Mouse (Mus musculus) kidney, adult 18-20 months (tissue): ENCODE results near the gene Sik1.

Experiments used
- DNase-seq: peaks from one replicate; pipeline ENCODE4 v3.0.0; 2021

The Sik1 gene

DNA sequence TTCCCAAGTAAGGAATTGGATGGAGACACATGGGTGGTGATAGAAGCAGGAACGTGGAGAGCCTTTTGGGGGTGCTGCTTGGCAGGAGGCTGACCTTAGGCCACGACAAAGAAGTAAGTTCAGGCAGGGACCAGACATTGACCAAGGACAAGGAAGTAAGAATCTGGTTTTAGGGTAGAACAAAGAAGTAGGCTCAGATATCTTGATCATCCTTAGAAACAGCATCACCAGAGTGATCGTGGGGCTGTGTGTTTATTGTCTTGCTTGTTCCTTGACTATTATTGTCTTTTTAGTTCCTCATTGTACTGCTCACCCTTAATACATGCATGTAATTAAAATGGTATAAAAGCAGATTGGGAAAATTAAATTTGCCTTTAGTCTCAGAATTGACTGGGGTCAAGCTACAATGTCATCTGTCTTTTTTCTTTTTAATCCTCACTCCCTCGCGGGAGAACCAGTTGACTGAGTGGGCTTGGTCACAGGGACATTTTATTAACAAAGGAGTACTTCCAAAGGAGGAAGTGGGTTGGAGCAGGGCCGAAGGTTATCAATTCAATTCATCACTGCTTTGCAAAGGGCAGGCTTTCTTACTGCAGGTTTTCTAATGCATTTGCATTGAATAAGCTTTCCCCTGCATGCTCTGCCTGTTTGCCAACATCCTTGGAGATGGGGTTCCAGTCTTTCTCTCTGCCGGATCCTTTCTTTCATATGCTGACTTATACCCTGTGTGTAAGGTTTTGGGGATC, 53.2 kb downstream of the Sik1 start:
- DNase-seq: no peak

DNA sequence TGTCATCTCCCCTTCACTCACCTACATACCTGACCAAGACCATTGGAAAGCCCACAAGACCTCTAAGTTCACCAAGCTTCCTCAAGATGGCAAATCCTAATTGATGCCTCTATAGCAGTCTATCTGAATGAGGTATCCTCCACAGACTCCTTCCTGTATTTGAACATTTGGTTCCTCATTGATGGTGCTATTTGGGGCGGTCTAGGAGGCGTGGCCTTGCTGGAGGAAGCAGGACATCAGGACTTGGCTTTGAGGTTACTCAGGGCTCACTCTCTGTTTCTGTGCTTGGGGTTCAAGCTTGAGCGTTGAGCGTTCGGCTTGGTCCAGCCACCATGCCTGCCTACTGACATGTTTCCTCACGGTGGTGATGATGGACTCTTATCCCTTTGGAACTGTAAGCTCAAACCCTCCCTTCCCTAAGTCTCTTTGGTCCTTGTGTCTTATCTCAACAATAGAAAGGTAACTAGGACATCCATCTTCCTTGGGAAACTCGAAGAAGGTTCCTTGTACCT, 54.7 kb downstream of the Sik1 start:
- DNase-seq: no peak

DNA sequence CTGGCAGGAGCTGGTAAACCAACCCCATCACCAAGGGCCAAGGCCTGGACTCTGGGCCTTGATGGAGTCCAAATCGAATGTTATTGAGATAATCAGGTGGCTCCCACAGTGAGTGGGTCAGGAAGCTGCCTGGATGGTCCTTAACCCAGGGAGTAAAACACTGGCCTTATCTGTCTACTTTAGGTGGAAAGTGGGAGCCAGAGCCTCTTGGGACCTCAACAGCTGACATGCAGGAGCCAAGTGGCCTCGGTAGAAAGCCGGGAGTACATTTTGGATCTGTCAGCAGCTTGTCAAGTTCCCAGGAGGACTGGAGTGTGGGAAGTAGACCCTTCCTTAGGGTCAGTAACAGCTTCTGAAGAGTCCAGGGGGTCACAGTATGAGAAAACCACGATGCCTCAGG, 59.7 kb downstream of the Sik1 start:
- DNase-seq: no peak
